Mouse (Mus musculus) intestine, embryonic 15.5 days (tissue): ENCODE data around the gene Tas1r2. TPM values are rescaled to one million over a fixed set of nuclear protein-coding genes. Genes with fewer than 3 reads are reported as not detected.

Source experiments
- ATAC-seq: fragments of 200-750 bp; cut with Nextera tagmentation; 2 replicates; pipeline ENCODE4 v1.8.0; 2017; ENCODE audit warnings: moderate TSS enrichment, moderate library complexity
- H3K27ac ChIP-seq: fragments of 300-500 bp; sonication (generic); 2 replicates; pipeline ENCODE4 v1.5.1; 2015; ENCODE audit warnings: mild to moderate bottlenecking, inconsistent platforms
- H3K27me3 ChIP-seq: fragments of 300-500 bp; sonication (generic); replicated peaks from 2 replicates; pipeline ENCODE4 v1.6.1; 2015; ENCODE audit warnings: inconsistent platforms
- H3K36me3 ChIP-seq: fragments of 300-500 bp; sonication (generic); 2 replicates; pipeline ENCODE4 v1.6.1; 2015; ENCODE audit warnings: inconsistent platforms
- H3K4me1 ChIP-seq: fragments of 300-500 bp; sonication (generic); replicated peaks from 2 replicates; pipeline ENCODE4 v1.6.1; 2015; ENCODE audit warnings: inconsistent platforms
- H3K4me2 ChIP-seq: fragments of 300-500 bp; sonication (generic); replicated peaks from 2 replicates; pipeline ENCODE4 v1.6.1; 2015; ENCODE audit warnings: mild to moderate bottlenecking, inconsistent platforms
- H3K4me3 ChIP-seq: fragments of 300-500 bp; sonication (generic); replicated peaks from 2 replicates; pipeline ENCODE4 v1.5.1; 2015; ENCODE audit warnings: inconsistent platforms
- H3K9ac ChIP-seq: fragments of 300-500 bp; sonication (generic); 2 replicates; pipeline ENCODE4 v1.6.1; 2015; ENCODE audit warnings: inconsistent platforms
- H3K9me3 ChIP-seq: fragments of 300-500 bp; sonication (generic); 2 replicates; pipeline ENCODE4 v1.6.1; 2016; ENCODE audit warnings: inconsistent platforms
- WGBS: fragments of 180-500 bp; shearing (Covaris S2); methylation state at CpG from one replicate; pipeline ENCODE4 v1.1.7; 2015; 5-methylcytosine and 5-hydroxymethylcytosine counted together
- polyA plus RNA-seq: library from polyadenylated mRNA; unstranded; fragments of >200 nt; fragmentation: Nextera tagmentation; extraction: Ambion mirVana; gene quantifications from 2 replicates; pipeline ENCODE4 v1.2.1, GENCODE M21; 2015

Tas1r2 gene
- polyA plus RNA-seq, 1 experiment from 2014 or later = not detected

- WGBS = 66% methylated on average over 9 of the region's 9 CpGs
- H3K4me2 ChIP-seq = no peak overlapping the region
- H3K36me3 ChIP-seq = no peaks in the 10 kb centered on the region
- H3K9me3 ChIP-seq = no peaks in the 10 kb centered on the region
- H3K27ac ChIP-seq = no peak overlapping the region
- H3K9ac ChIP-seq = no peak overlapping the region
- H3K27me3 ChIP-seq = no peaks in the 10 kb centered on the region
- no peak for ATAC-seq
- H3K4me3 ChIP-seq = no peak overlapping the region
- no peaks in the 10 kb centered on the region for H3K4me1 ChIP-seq
Measured at GRCm38 (mm10) chr4:139688058-139688457, 34.7 kb downstream of the Tas1r2 start.

DNA sequence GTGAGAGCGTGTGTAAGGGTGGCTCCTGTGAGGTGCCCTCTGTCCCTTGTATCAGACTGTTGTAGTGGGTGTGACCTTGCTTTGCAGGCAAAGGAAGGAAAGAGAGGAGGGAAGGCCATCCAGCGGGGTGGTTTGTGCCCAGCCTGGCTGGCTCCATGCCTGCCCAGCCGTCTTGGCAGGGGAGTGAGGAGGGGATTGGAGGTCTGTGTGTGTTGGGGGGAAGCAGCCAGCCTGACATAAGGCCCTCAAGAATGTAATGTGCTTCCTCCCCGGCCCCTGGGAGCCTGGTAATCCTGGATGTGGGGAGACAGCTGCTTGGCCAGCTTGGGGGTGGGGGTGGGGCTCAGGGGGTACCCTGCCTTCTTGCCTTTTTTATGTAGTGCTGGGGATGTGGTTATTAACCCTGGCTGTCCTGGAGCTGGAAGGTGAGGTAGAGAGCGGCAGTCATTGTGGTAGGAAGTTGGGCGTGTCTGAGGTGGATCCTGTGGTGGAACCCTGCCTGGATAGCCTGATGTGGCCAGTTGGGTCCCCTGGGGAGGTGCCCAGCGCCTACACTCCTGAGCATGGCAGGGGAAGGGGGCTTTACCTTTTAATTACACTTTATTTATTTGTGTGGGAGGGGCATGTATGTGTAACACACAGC lies 36.4 kb downstream of the Tas1r2 start:
- 31% methylated on average over 7 of the region's 7 CpGs for WGBS
- no peaks in the 10 kb centered on the region for H3K36me3 ChIP-seq
- H3K27ac ChIP-seq = no peak overlapping the region
- no peak overlapping the region for H3K4me3 ChIP-seq
- no peaks in the 10 kb centered on the region for H3K4me1 ChIP-seq
- no peaks in the 10 kb centered on the region for H3K9me3 ChIP-seq
- no peak for ATAC-seq
- no peak overlapping the region; the same call in 1 of the 2 replicates for H3K9ac ChIP-seq
- H3K4me2 ChIP-seq = no peak overlapping the region
- peaks cover 7% of the 10 kb centered on the region; the same call in 1 of the 2 replicates for H3K27me3 ChIP-seq

GRCm38 (mm10) chr4:139693315-139693714 lies 40.0 kb downstream of the Tas1r2 start:
- Histone ChIP-seq H3K4me2 (no peak overlapping the region), H3K4me1 (no peaks in the 10 kb centered on the region), H3K27me3 (peaks cover 7% of the 10 kb centered on the region; the same call in 1 of the 2 replicates), H3K9me3 (no peaks in the 10 kb centered on the region), H3K9ac (no peak overlapping the region), H3K27ac (no peak overlapping the region), H3K36me3 (no peaks in the 10 kb centered on the region), H3K4me3 (no peak overlapping the region)
- WGBS = 40% methylated on average over 5 of the region's 5 CpGs
- ATAC-seq = no peak

GRCm38 (mm10) chr4:139697755-139698154 lies 44.4 kb downstream of the Tas1r2 start:
- Histone ChIP-seq H3K4me3 (no peak overlapping the region), H3K27ac (no peak overlapping the region), H3K4me1 (no peaks in the 10 kb centered on the region), H3K36me3 (no peaks in the 10 kb centered on the region), H3K9me3 (no peaks in the 10 kb centered on the region), H3K4me2 (no peak overlapping the region), H3K27me3 (peaks cover 7% of the 10 kb centered on the region; the same call in 1 of the 2 replicates), H3K9ac (no peak overlapping the region)
- no peak for ATAC-seq
- WGBS = 6% methylated on average over 9 of the region's 9 CpGs

DNA sequence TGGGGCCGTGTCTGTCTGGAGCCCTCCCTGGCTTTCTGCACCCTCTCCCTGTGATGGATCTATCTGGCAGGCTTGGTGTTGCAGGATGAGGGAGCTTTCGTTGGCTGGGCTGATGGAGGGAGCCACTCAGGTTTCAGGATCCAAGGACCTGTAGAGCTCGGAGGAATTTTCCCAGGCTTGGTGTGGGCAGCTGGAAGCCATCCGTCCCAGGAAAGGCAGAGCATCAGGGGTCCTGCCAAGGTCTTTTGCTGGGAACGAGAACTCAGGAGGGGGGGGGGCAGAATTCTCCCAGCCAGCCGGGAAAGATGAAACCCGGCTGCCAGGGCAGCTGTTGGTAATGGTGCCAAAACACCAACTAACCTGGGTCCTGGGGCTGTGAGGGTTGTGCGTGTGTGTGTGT lies 45.3 kb downstream of the Tas1r2 start:
- no peak overlapping the region for H3K27ac ChIP-seq
- no peak overlapping the region for H3K9ac ChIP-seq
- H3K4me3 ChIP-seq = no peak overlapping the region
- H3K9me3 ChIP-seq = no peaks in the 10 kb centered on the region
- 49% methylated on average over 8 of the region's 8 CpGs for WGBS
- H3K27me3 ChIP-seq = peaks cover 6% of the 10 kb centered on the region; the same call in 1 of the 2 replicates
- H3K4me2 ChIP-seq = no peak overlapping the region
- H3K4me1 ChIP-seq = no peaks in the 10 kb centered on the region
- no peaks in the 10 kb centered on the region for H3K36me3 ChIP-seq
- ATAC-seq = no peak

DNA sequence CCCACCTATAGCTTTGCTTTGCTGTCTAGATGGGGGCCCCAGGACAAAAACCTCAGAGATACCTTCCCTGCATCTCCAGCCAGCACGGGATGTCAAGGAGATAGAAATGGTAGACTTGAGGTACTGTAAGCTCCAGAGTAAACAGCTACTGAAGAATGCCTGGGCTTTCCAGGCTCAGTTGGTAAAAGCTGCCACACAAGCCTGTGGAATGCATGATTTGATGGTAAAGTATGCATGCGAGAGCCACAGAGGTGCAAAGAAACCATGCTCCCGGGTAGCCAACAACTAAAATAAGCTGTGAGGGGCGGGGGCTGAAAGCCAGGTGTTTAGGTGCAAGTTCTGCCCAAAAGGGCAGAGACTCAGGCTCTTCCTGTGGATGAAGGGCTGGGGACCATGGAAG lies 49.6 kb downstream of the Tas1r2 start:
- 57% methylated on average over 4 of the region's 4 CpGs for WGBS
- no peak for ATAC-seq

GRCm38 (mm10) chr4:139703468-139703867 lies 50.1 kb downstream of the Tas1r2 start:
- whole genome bisulfite sequencing = 83% methylated on average over 11 of the region's 11 CpGs
- H3K4me2 ChIP-seq = no peak overlapping the region
- H3K4me3 ChIP-seq = no peak overlapping the region
- H3K9me3 ChIP-seq = no peaks in the 10 kb centered on the region
- ATAC-seq = no peak
- no peaks in the 10 kb centered on the region for H3K4me1 ChIP-seq
- no peak overlapping the region for H3K9ac ChIP-seq
- H3K36me3 ChIP-seq = no peaks in the 10 kb centered on the region
- H3K27ac ChIP-seq = no peak overlapping the region
- H3K27me3 ChIP-seq = no peaks in the 10 kb centered on the region

More for the DNA sequence above, 49.6 kb downstream of the Tas1r2 start:
- no peaks in the 10 kb centered on the region for H3K36me3 ChIP-seq
- H3K4me3 ChIP-seq = no peak overlapping the region
- H3K27me3 ChIP-seq = no peaks in the 10 kb centered on the region
- no peak overlapping the region for H3K4me2 ChIP-seq
- H3K9ac ChIP-seq = no peak overlapping the region
- H3K27ac ChIP-seq = no peak overlapping the region
- no peaks in the 10 kb centered on the region for H3K9me3 ChIP-seq
- H3K4me1 ChIP-seq = no peaks in the 10 kb centered on the region

DNA sequence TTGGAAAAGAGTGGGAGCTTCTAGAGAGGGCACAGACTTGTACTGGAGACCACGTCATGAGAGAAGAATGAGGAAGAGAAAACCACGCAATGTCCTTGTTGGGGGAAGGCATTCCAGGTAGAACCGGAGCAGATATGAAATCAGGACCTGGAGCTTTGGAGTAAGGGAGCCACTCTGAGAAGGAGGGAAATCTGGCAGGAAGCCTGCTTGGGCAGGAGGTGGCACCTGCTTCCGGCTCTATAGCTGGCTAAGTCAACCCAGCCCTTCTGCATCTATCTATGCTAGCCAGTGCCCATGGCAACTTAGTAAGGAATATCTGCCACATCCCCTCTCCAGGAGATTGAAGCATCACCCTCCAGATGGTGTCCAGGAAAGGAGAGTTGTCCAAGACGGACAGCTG lies 52.6 kb downstream of the Tas1r2 start:
- Histone ChIP-seq H3K4me2 (no peak overlapping the region), H3K9ac (no peak overlapping the region)
- 68% methylated on average over 5 of the region's 5 CpGs for WGBS

DNA sequence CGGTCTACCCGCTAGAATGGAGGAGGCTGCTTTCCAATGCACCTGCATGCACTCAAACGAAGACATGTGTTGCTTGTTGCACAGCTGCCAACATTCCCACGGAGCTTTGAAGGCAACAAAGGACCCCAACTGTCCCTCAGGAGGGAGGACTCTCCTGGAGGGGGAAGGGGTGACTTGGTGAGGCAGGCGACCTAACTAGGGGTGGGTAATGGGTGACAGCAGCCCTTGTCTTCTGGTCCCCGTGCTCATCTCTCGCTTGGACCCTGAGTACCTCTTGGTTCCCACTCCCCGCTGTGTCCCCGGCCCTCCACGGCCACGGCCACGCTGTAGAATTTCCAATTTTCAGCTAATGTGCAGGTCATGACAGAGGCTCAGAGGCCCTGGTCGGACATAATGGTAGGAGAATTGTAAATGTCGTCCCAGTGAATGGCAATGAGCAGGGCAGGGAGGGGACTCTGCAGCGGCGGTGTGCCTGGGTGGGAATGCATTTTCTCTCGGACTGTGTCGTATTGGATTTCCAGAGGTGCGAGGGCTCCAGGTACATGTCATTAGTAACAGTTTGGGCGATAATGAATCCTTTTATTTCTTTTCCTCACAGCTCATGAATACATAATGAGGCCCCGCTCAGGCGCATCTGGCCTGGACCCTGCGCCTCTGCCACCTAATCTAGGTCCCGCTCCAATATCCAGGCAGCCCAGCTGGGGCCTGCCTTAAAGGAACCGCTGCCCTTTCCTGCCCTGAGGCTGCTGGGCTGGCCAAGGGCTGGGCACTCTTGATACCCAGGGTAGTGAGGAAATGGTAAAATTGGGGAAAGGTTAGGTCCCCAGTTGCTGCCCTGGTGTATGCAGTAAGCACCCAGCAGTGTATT lies 57.4 kb downstream of the Tas1r2 start:
- Histone ChIP-seq H3K9me3 (no peaks in the 10 kb centered on the region), H3K27ac (no peak overlapping the region), H3K27me3 (peaks cover 6% of the 10 kb centered on the region), H3K4me3 (no peak overlapping the region), H3K36me3 (no peaks in the 10 kb centered on the region), H3K9ac (no peak overlapping the region), H3K4me1 (no peaks in the 10 kb centered on the region), H3K4me2 (no peak overlapping the region)
- no peak for ATAC-seq
- 43% methylated on average over 25 of the region's 25 CpGs for WGBS

More for the DNA sequence above, 52.6 kb downstream of the Tas1r2 start:
- Histone ChIP-seq H3K4me3 (no peak overlapping the region), H3K27ac (no peak overlapping the region), H3K9me3 (no peaks in the 10 kb centered on the region), H3K36me3 (no peaks in the 10 kb centered on the region), H3K4me1 (no peaks in the 10 kb centered on the region), H3K27me3 (peaks cover 4% of the 10 kb centered on the region)
- no peak for ATAC-seq

DNA sequence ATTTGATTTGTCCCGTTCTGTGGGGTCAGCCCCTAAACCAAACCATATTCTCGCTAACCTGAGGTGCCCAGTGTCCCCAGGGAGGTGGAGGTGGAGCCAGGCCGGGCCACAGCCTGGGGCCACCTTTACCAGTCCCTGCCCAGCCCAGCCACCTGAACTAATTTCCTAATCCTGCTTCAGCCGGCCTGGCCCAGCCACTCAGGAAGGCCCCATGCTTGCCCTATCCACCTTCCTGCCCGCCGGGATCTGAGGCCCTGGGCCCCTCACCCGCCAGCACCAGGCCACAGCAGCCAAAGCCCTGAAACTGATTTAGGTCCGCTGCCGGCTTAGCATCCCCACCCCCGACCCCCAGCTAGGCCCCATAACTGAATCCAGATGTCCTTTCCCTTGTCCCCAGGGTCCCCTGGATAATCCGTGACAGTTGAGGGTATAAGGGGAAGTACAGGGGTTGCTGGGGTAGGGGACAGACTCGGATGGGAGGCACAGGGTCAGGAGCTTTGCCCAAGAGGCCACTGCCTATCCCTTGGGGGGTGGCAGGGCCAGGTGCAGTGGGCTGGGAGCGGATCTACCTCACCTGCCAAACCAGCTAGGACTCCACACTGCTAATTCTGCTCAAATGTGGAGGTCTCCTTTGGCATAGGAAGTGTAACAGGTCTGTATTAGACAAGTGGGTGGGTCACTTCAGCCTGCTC lies 62.0 kb downstream of the Tas1r2 start:
- ATAC-seq = no peak
- Histone ChIP-seq H3K9me3 (no peaks in the 10 kb centered on the region), H3K4me1 (no peaks in the 10 kb centered on the region), H3K27me3 (peaks cover 6% of the 10 kb centered on the region), H3K4me3 (no peak overlapping the region), H3K9ac (no peak overlapping the region), H3K27ac (no peak overlapping the region), H3K36me3 (no peaks in the 10 kb centered on the region), H3K4me2 (no peak overlapping the region)
- WGBS = 33% methylated on average over 13 of the region's 13 CpGs

- no peaks in the 10 kb centered on the region for H3K4me1 ChIP-seq
- no peaks in the 10 kb centered on the region for H3K36me3 ChIP-seq
- H3K27me3 ChIP-seq = no peaks in the 10 kb centered on the region
- no peak overlapping the region for H3K4me2 ChIP-seq
- no peak overlapping the region for H3K9ac ChIP-seq
- 83% methylated on average over 10 of the region's 10 CpGs for WGBS
- no peak overlapping the region for H3K4me3 ChIP-seq
- no peak overlapping the region for H3K27ac ChIP-seq
- no peak for ATAC-seq
- H3K9me3 ChIP-seq = no peaks in the 10 kb centered on the region
Measured at GRCm38 (mm10) chr4:139716477-139717169, 63.3 kb downstream of the Tas1r2 start.

GRCm38 (mm10) chr4:139718978-139719377 lies 65.6 kb downstream of the Tas1r2 start:
- H3K27ac ChIP-seq = no peak overlapping the region
- no peak overlapping the region for H3K9ac ChIP-seq
- 70% methylated on average over 5 of the region's 5 CpGs for WGBS
- H3K4me2 ChIP-seq = no peak overlapping the region
- 0 out of 2 replicates have a peak, but pooled peaks cover 3% of the 10 kb centered on the region for H3K27me3 ChIP-seq
- no peak for ATAC-seq
- H3K9me3 ChIP-seq = no peaks in the 10 kb centered on the region
- H3K4me1 ChIP-seq = no peaks in the 10 kb centered on the region
- H3K4me3 ChIP-seq = no peak overlapping the region
- no peaks in the 10 kb centered on the region for H3K36me3 ChIP-seq
